Mouse (Mus musculus) E14TG2a.4 (cell line): ENCODE measurements at regions not wholly inside any gene's neighbourhood (a gene's known extent, or its start where the extent isn't known, plus 50 kb on each side); places are given as distances from the start of the nearest gene placed in this dataset.

ENCODE experiments used
- H3K27me3 ChIP-seq: 2 replicates; pipeline ENCODE4 v1.6.1; 2014; ENCODE audit warnings: low read length, control low read depth; ENCODE audit not compliant: insufficient read depth
- H3K36me3 ChIP-seq: 2 replicates; pipeline ENCODE4 v1.6.1; 2014; ENCODE audit warnings: low read length, control low read depth; ENCODE audit not compliant: insufficient read depth
- H3K4me1 ChIP-seq: replicated peaks from 2 replicates; pipeline ENCODE4 v1.6.1; 2014; ENCODE audit warnings: low read depth, low read length, control low read depth
- H3K4me3 ChIP-seq: replicated peaks from 2 replicates; pipeline ENCODE4 v1.5.1; 2014; ENCODE audit warnings: mild to moderate bottlenecking, low read length
- H3K9me3 ChIP-seq: 2 replicates; pipeline ENCODE4 v1.6.1; 2014; ENCODE audit warnings: low read length, control low read depth
- CTCF ChIP-seq: conservative IDR thresholded peaks from 2 replicates; pipeline ENCODE4 v1.5.1; 2014; ENCODE audit warnings: low read length
- NANOG ChIP-seq: IDR thresholded peaks from 2 replicates; pipeline ENCODE4 v1.6.1; 2014; ENCODE audit warnings: borderline replicate concordance, low read length, mixed read lengths
- POU5F1 ChIP-seq: IDR thresholded peaks from 2 replicates; pipeline ENCODE4 v1.6.1; 2014; ENCODE audit warnings: low read length, borderline replicate concordance

DNA sequence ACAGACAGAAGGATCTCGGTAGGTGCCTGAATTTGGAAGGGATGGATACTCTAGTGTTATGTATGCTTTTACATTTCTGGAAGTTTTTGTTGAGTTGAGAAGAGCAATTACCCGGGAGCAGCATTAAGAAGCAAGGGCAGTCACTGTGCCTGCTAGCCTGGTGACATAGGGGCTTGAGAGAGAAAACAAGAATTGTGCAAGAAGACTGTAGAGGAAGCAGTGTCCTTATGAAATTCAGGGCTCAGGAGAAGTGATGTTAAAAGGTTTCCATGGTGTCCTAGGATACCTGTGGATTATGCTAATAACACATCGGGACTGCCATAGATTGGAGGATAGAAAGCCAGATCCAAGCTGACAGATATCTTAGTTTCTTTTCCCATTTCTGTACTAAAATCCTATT lies 240.6 kb downstream of the Snx13 start:
- Histone ChIP-seq H3K36me3 (no peaks in the 10 kb centered on the region), H3K4me1 (no peaks in the 10 kb centered on the region), H3K9me3 (no peaks in the 10 kb centered on the region), H3K4me3 (no peak overlapping the region), H3K27me3 (no peaks in the 10 kb centered on the region)
- TF ChIP-seq POU5F1 (no peak), NANOG (no peak), CTCF (no peak)

GRCm38 (mm10) chr12:35286974-35287553 lies 240.1 kb downstream of the Snx13 start:
- Histone ChIP-seq H3K9me3 (no peaks in the 10 kb centered on the region), H3K4me3 (no peak overlapping the region), H3K36me3 (no peaks in the 10 kb centered on the region), H3K4me1 (no peaks in the 10 kb centered on the region), H3K27me3 (no peaks in the 10 kb centered on the region)
- TF ChIP-seq CTCF (no peak), POU5F1 (no peak), NANOG (no peak)

GRCm38 (mm10) chr12:35284345-35284744 lies 237.4 kb downstream of the Snx13 start:
- no peaks in the 10 kb centered on the region for H3K4me1 ChIP-seq
- H3K27me3 ChIP-seq: no peaks in the 10 kb centered on the region
- no peaks in the 10 kb centered on the region for H3K36me3 ChIP-seq
- H3K4me3 ChIP-seq: no peak overlapping the region
- TF ChIP-seq CTCF (no peak), NANOG (no peak), POU5F1 (no peak)
- H3K9me3 ChIP-seq: no peaks in the 10 kb centered on the region

DNA sequence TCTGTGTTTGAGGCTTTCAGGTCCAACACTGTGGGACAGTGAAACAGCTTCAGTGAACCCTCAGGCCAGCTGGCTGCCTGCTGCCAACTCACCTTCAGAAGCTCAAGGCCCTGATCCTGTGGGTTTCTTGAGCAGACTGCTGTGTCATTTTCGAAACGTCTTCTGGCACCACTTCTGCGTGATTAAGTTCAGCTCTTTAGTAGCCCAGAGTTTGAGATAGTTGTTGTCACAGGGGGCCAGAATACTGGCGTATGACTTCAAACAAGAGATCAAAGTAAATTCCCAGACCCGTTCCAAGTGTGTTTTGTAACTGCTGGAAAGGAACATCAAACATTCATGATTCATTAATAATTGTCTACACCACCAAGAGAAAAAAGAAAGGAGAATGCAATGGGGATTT lies 236.9 kb downstream of the Snx13 start:
- Histone ChIP-seq H3K4me1 (no peaks in the 10 kb centered on the region), H3K4me3 (no peak overlapping the region), H3K36me3 (no peaks in the 10 kb centered on the region), H3K27me3 (no peaks in the 10 kb centered on the region), H3K9me3 (no peaks in the 10 kb centered on the region)
- TF ChIP-seq CTCF (no peak), POU5F1 (no peak), NANOG (no peak)

GRCm38 (mm10) chr12:35283407-35283806 lies 236.4 kb downstream of the Snx13 start:
- no peaks in the 10 kb centered on the region for H3K27me3 ChIP-seq
- no peaks in the 10 kb centered on the region for H3K36me3 ChIP-seq
- TF ChIP-seq POU5F1: no peak
- no peak for TF ChIP-seq CTCF
- no peak for TF ChIP-seq NANOG
- H3K4me3 ChIP-seq: no peak overlapping the region
- H3K9me3 ChIP-seq: no peaks in the 10 kb centered on the region
- no peaks in the 10 kb centered on the region for H3K4me1 ChIP-seq

GRCm38 (mm10) chr12:35269465-35269864 lies 222.5 kb downstream of the Snx13 start:
- H3K4me3 ChIP-seq: no peak overlapping the region
- H3K27me3 ChIP-seq: no peaks in the 10 kb centered on the region
- no peaks in the 10 kb centered on the region for H3K9me3 ChIP-seq
- no peaks in the 10 kb centered on the region for H3K4me1 ChIP-seq
- H3K36me3 ChIP-seq: no peaks in the 10 kb centered on the region
- TF ChIP-seq CTCF (no peak), POU5F1 (no peak), NANOG (no peak)

DNA sequence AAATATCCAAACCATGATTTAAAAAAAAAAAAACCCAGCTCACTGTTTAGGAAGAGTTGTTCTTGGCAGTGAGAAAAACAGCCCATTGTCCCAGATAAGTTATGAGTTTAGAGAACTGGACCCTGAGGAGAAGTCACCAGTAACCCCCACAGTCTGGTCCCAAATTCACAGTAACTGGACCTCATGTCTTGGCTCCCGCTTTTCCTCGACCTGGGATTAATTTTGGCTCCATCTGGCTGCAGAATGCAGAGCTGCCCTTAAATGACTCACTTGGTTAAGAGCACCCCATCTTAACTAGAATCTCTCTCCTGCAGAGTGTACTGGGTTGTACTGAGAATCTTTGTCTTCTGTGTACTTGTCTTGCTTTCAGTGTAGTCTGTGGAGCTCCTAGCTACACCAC lies 221.0 kb downstream of the Snx13 start:
- H3K4me1 ChIP-seq: no peaks in the 10 kb centered on the region
- H3K36me3 ChIP-seq: no peaks in the 10 kb centered on the region
- TF ChIP-seq NANOG: no peak
- H3K27me3 ChIP-seq: no peaks in the 10 kb centered on the region
- H3K4me3 ChIP-seq: no peak overlapping the region
- H3K9me3 ChIP-seq: peaks cover 6% of the 10 kb centered on the region; the same call in 1 of the 2 replicates

- Histone ChIP-seq H3K4me3 (no peak overlapping the region), H3K4me1 (no peaks in the 10 kb centered on the region), H3K36me3 (no peaks in the 10 kb centered on the region), H3K9me3 (peaks cover 8% of the 10 kb centered on the region; the same call in 1 of the 2 replicates), H3K27me3 (no peaks in the 10 kb centered on the region)
- TF ChIP-seq POU5F1 (no peak), NANOG (no peak), CTCF (no peak)
Measured at GRCm38 (mm10) chr12:35267023-35267654, 220.2 kb downstream of the Snx13 start.

- no peaks in the 10 kb centered on the region for H3K36me3 ChIP-seq
- H3K27me3 ChIP-seq: no peaks in the 10 kb centered on the region
- no peak overlapping the region for H3K4me3 ChIP-seq
- H3K4me1 ChIP-seq: no peaks in the 10 kb centered on the region
- peaks cover 57% of the 10 kb centered on the region for H3K9me3 ChIP-seq
- TF ChIP-seq POU5F1 (no peak), NANOG (no peak), CTCF (no peak)
Measured at GRCm38 (mm10) chr12:35259781-35260180, 212.8 kb downstream of the Snx13 start.
